Mouse (Mus musculus): ENCODE measurements around the gene Sval2. TPM values are rescaled to one million over a fixed set of nuclear protein-coding genes. Genes with fewer than 3 reads are reported as not detected.

Sval2 gene
- not detected in 2 replicates for total RNA-seq (2015)
- total RNA-seq (2017): not detected in 2 replicates

- ATAC-seq (ENCODE audit: poor library complexity, severe bottlenecking): no peak
Measured at GRCm38 (mm10) chr6:41852689-41853088, at the start of gene Sval2. Sval2 (plus strand) TSS chr6:41852989.

DNA sequence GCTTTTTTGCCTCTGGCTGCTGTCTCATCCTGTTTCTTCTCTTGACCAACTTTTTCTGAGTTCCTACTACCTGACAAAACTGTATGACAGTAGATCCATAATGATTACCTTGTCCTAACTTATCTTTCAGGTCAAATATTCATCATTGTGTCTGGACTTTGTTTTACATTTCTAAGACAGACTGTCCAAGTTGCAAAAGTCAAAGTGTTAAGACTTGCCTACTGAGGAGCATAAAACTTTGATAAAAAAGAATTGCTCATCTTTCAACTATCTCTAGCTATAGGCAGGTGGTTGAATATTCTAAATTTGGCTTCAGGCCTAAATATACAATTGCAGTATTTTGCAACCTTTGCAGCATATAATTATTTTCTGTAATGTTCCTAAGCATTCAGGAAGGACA is 28.7 kb upstream of the Sval2 start:
- ATAC-seq (ENCODE audit: poor library complexity, severe bottlenecking): no peak

DNA sequence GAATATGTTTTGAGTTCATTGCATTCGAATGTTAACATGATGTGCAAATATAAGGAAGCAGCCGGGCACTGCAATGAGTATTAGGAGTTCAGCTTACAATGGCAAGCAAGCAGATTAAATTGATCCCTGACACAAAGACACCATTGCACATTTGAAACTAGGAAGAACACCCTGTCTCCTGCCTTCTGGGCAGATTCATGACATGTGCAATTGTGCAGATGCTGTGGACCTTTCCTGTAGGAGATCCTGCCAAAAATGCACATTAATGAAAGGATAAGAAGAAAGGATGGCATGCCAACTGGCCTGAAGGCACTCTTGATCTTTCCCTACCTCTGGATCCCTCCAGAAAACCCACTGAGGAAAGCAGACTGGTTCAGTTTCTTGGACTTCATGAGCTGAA is 23.3 kb upstream of the Sval2 start:
- no peak for ATAC-seq (ENCODE audit: poor library complexity, severe bottlenecking)

DNA sequence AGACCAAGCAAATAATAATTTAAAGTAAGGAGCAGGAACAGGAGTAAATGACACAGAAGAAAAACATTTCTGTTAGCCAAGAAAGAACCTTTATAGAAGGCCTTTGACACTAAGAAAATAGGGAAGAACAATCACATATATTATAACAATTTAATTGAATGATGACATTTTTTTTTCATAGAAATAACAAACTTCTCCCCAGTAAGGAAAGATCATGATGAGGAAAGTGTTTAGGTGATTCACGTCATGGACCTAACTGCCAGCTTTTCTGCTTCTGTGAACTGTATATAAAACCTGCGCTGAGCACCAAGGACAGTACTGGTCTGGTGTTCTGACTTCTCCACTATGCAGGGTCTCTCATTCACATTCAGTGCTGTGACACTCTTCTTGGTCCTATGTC is 5.6 kb upstream of the Sval2 start, which contains the start of gene Pip:
Gene Pip, plus strand, starts transcription at position 301 of the 400 bp plus-strand sequence.
- ATAC-seq (ENCODE audit: poor library complexity, severe bottlenecking): no peak

- no peak for ATAC-seq (ENCODE audit: poor library complexity, severe bottlenecking)
Measured at GRCm38 (mm10) chr6:41864038-41864437, 11.2 kb downstream of the Sval2 start.

- ATAC-seq (ENCODE audit: poor library complexity, severe bottlenecking): no peak
Measured at GRCm38 (mm10) chr6:41911625-41912024, 58.8 kb downstream of the Sval2 start.

Other genes with a start within 250 kb of the Sval2 start
- gene Ephb6, start 247.5 kb upstream of the Sval2 start, total RNA-seq (2015): 0.67 and 1.3 TPM in 2 replicates
- gene Ephb6, start 247.5 kb upstream of the Sval2 start, total RNA-seq (2017): 1.2 and 2.0 TPM in 2 replicates
- not detected in 2 replicates for gene Trpv6, start 216.6 kb upstream of the Sval2 start, total RNA-seq (2015)
- not detected in 2 replicates for gene Trpv6, start 216.6 kb upstream of the Sval2 start, total RNA-seq (2017)
- gene Trpv5, start 172.2 kb upstream of the Sval2 start, total RNA-seq (2015): not detected in 2 replicates
- gene Trpv5, start 172.2 kb upstream of the Sval2 start, total RNA-seq (2017): not detected in 2 replicates
- not detected in 2 replicates for gene Llcfc1, start 168.6 kb upstream of the Sval2 start, total RNA-seq (2015)
- gene Llcfc1, start 168.6 kb upstream of the Sval2 start, total RNA-seq (2017): not detected in 2 replicates
- 1.3 and 11.0 TPM in 2 replicates for gene Kel, start 148.7 kb upstream of the Sval2 start, total RNA-seq (2015)
- gene Kel, start 148.7 kb upstream of the Sval2 start, total RNA-seq (2017): 0.99 and 3.1 TPM in 2 replicates
- gene Olfr459, start 77.8 kb upstream of the Sval2 start, total RNA-seq (2015): not detected in 2 replicates
- not detected in 2 replicates for gene Olfr459, start 77.8 kb upstream of the Sval2 start, total RNA-seq (2017)
- gene Pip, start 5.5 kb upstream of the Sval2 start, total RNA-seq (2015): not detected in 2 replicates
- gene Pip, start 5.5 kb upstream of the Sval2 start, total RNA-seq (2017): not detected in 2 replicates
- gene Sval1, start 98.6 kb downstream of the Sval2 start, total RNA-seq (2015): not detected in 2 replicates
- gene Sval1, start 98.6 kb downstream of the Sval2 start, total RNA-seq (2017): not detected in 2 replicates
- not detected in 2 replicates for gene Sval3, start 115.2 kb downstream of the Sval2 start, total RNA-seq (2015)
- not detected in 2 replicates for gene Sval3, start 115.2 kb downstream of the Sval2 start, total RNA-seq (2017)
- gene Sva, start 185.4 kb downstream of the Sval2 start, total RNA-seq (2015): not detected in 2 replicates
- gene Sva, start 185.4 kb downstream of the Sval2 start, total RNA-seq (2017): not detected in 2 replicates